Mouse (Mus musculus) neural tube, embryonic 14.5 days (tissue): ENCODE data around the gene Gramd4. TPM values are rescaled to one million over a fixed set of nuclear protein-coding genes. Genes with fewer than 3 reads are reported as not detected.
"Not testable (repeated sequence)": the region's sequence is repeated elsewhere in the genome, so short reads cannot be mapped to it uniquely, and the experiment has no call there.

Experiments used
- ATAC-seq: fragments of 200-750 bp; cut with Nextera tagmentation; 2 replicates; pipeline ENCODE4 v1.8.0; 2017; ENCODE audit warnings: low read depth, mild to moderate bottlenecking, moderate TSS enrichment, moderate library complexity
- H3K27ac ChIP-seq: fragments of 300-500 bp; sonication (generic); 2 replicates; pipeline ENCODE4 v1.5.1; 2014; ENCODE audit warnings: low read depth, mild to moderate bottlenecking, control low read depth, low read length, moderate library complexity, mixed read lengths
- H3K27me3 ChIP-seq: fragments of 300-500 bp; sonication (generic); 2 replicates; pipeline ENCODE4 v1.6.1; 2014; ENCODE audit warnings: low read length; ENCODE audit not compliant: control insufficient read depth, insufficient read depth
- H3K36me3 ChIP-seq: fragments of 300-500 bp; sonication (generic); 2 replicates; pipeline ENCODE4 v1.6.1; 2014; ENCODE audit warnings: low read length, mixed read lengths; ENCODE audit not compliant: control insufficient read depth, insufficient read depth
- H3K4me1 ChIP-seq: fragments of 300-500 bp; sonication (generic); 2 replicates; pipeline ENCODE4 v1.6.1; 2014; ENCODE audit warnings: low read length; ENCODE audit not compliant: control insufficient read depth, insufficient read depth
- H3K4me2 ChIP-seq: fragments of 300-500 bp; sonication (generic); 2 replicates; pipeline ENCODE4 v1.6.1; 2014; ENCODE audit warnings: mild to moderate bottlenecking, low read depth, low read length, control low read depth
- H3K4me3 ChIP-seq: fragments of 300-500 bp; sonication (generic); 2 replicates; pipeline ENCODE4 v1.5.1; 2014; ENCODE audit warnings: low read depth, low read length, control low read depth, mixed read lengths
- H3K9ac ChIP-seq: fragments of 300-500 bp; sonication (generic); replicated peaks from 2 replicates; pipeline ENCODE4 v1.6.1; 2014; ENCODE audit warnings: low read depth, mild to moderate bottlenecking, control low read depth, low read length, mixed read lengths
- H3K9me3 ChIP-seq: fragments of 300-500 bp; sonication (generic); 2 replicates; pipeline ENCODE4 v1.6.1; 2016; ENCODE audit warnings: low read length; ENCODE audit not compliant: control insufficient read depth
- WGBS: fragments of 180-500 bp; shearing (Covaris S2); extraction: QIAGEN DNeasy Blood & Tissue Kit; methylation state at CpG from one replicate; pipeline ENCODE4 v1.1.7; 2014; 5-methylcytosine and 5-hydroxymethylcytosine counted together
- polyA plus RNA-seq: library from polyadenylated mRNA; unstranded; fragments of >200 nt; fragmentation: Nextera tagmentation; extraction: Ambion mirVana; gene quantifications from 2 replicates; pipeline ENCODE4 v1.2.1, GENCODE M21; 2014

The Gramd4 gene
- polyA plus RNA-seq, 1 experiment from 2014 or later: 17.1 TPM

- Histone ChIP-seq H3K9me3 (no peaks in the 10 kb centered on the region), H3K4me3 (no peak overlapping the region), H3K27me3 (no peaks in the 10 kb centered on the region), H3K9ac (no peak overlapping the region), H3K4me1 (no peaks in the 10 kb centered on the region), H3K36me3 (peaks cover 20% of the 10 kb centered on the region), H3K27ac (no peak overlapping the region), H3K4me2 (no peak overlapping the region)
- no peak for ATAC-seq
- WGBS: 94% methylated on average over 8 of the region's 8 CpGs
Measured at GRCm38 (mm10) chr15:86146922-86147321, 89.4 kb downstream of the Gramd4 start.

GRCm38 (mm10) chr15:86150593-86150992 is 93.1 kb downstream of the Gramd4 start:
- no peak for ATAC-seq
- H3K27me3 ChIP-seq: no peaks in the 10 kb centered on the region
- no peak overlapping the region for H3K27ac ChIP-seq
- H3K4me1 ChIP-seq: no peaks in the 10 kb centered on the region
- no peak overlapping the region for H3K9ac ChIP-seq
- H3K4me2 ChIP-seq: no peak overlapping the region
- H3K36me3 ChIP-seq: peaks cover 35% of the 10 kb centered on the region; the same call in 1 of the 2 replicates
- no peak overlapping the region for H3K4me3 ChIP-seq
- H3K9me3 ChIP-seq: no peaks in the 10 kb centered on the region
- WGBS: 88% methylated on average over 4 of the region's 4 CpGs

GRCm38 (mm10) chr15:86153481-86153960 is 96.0 kb downstream of the Gramd4 start:
- Histone ChIP-seq H3K4me2 (no peak overlapping the region), H3K4me1 (no peaks in the 10 kb centered on the region), H3K27ac (no peak overlapping the region), H3K4me3 (no peak overlapping the region), H3K27me3 (no peaks in the 10 kb centered on the region), H3K9ac (no peak overlapping the region), H3K36me3 (peaks cover 38% of the 10 kb centered on the region), H3K9me3 (no peaks in the 10 kb centered on the region)
- no peak for ATAC-seq
- 85% methylated on average over 12 of the region's 12 CpGs for WGBS

- H3K27ac ChIP-seq: no peak overlapping the region
- no peaks in the 10 kb centered on the region for H3K9me3 ChIP-seq
- H3K4me2 ChIP-seq: no peak overlapping the region
- 79% methylated on average over 5 of the region's 5 CpGs for WGBS
- no peak overlapping the region for H3K4me3 ChIP-seq
- peaks cover 25% of the 10 kb centered on the region for H3K36me3 ChIP-seq
- ATAC-seq: no peak
- H3K4me1 ChIP-seq: no peaks in the 10 kb centered on the region
- H3K27me3 ChIP-seq: no peaks in the 10 kb centered on the region
- H3K9ac ChIP-seq: no peak overlapping the region
Measured at GRCm38 (mm10) chr15:86156492-86156891, 99.0 kb downstream of the Gramd4 start.

- H3K9me3 ChIP-seq: no peaks in the 10 kb centered on the region
- no peak overlapping the region for H3K9ac ChIP-seq
- no peak for ATAC-seq
- no peak overlapping the region for H3K27ac ChIP-seq
- no peak overlapping the region for H3K4me2 ChIP-seq
- WGBS: 72% methylated on average over 16 of the region's 16 CpGs
- H3K4me1 ChIP-seq: no peaks in the 10 kb centered on the region
- H3K4me3 ChIP-seq: no peak overlapping the region
- no peaks in the 10 kb centered on the region for H3K27me3 ChIP-seq
- peaks cover 21% of the 10 kb centered on the region for H3K36me3 ChIP-seq
Measured at GRCm38 (mm10) chr15:86159093-86159492, 101.6 kb downstream of the Gramd4 start.

- no peak for ATAC-seq
- no peak overlapping the region for H3K4me3 ChIP-seq
- H3K36me3 ChIP-seq: peaks cover 15% of the 10 kb centered on the region
- no peak overlapping the region for H3K27ac ChIP-seq
- no peaks in the 10 kb centered on the region for H3K27me3 ChIP-seq
- no peaks in the 10 kb centered on the region for H3K4me1 ChIP-seq
- H3K9me3 ChIP-seq: no peaks in the 10 kb centered on the region
- WGBS: 97% methylated on average over 5 of the region's 5 CpGs
- no peak overlapping the region for H3K9ac ChIP-seq
- H3K4me2 ChIP-seq: no peak overlapping the region
Measured at GRCm38 (mm10) chr15:86159719-86160118, 102.2 kb downstream of the Gramd4 start.

GRCm38 (mm10) chr15:86160906-86161305 is 103.4 kb downstream of the Gramd4 start:
- 90% methylated on average over 10 of the region's 10 CpGs for WGBS
- Histone ChIP-seq H3K36me3 (peaks cover 8% of the 10 kb centered on the region), H3K4me2 (no peak overlapping the region), H3K27me3 (no peaks in the 10 kb centered on the region), H3K9me3 (no peaks in the 10 kb centered on the region), H3K27ac (no peak overlapping the region), H3K4me3 (no peak overlapping the region), H3K4me1 (no peaks in the 10 kb centered on the region), H3K9ac (no peak overlapping the region)
- no peak for ATAC-seq

GRCm38 (mm10) chr15:86161800-86162199 is 104.3 kb downstream of the Gramd4 start:
- not testable (repeated sequence) for H3K27ac ChIP-seq, ATAC-seq, H3K9me3 ChIP-seq, H3K4me2 ChIP-seq, H3K4me3 ChIP-seq, H3K27me3 ChIP-seq, H3K36me3 ChIP-seq, H3K9ac ChIP-seq, H3K4me1 ChIP-seq
- 99% methylated on average over 3 of the region's 3 CpGs for WGBS

- no peak overlapping the region for H3K4me3 ChIP-seq
- WGBS: 75% methylated on average over 21 of the region's 21 CpGs
- H3K36me3 ChIP-seq: no peaks in the 10 kb centered on the region; the same call in 1 of the 2 replicates
- H3K27me3 ChIP-seq: no peaks in the 10 kb centered on the region
- no peak overlapping the region for H3K9ac ChIP-seq
- H3K4me1 ChIP-seq: 0 out of 2 replicates have a peak, but pooled peaks cover 2% of the 10 kb centered on the region
- no peak overlapping the region for H3K27ac ChIP-seq
- ATAC-seq: no peak
- H3K4me2 ChIP-seq: no peak overlapping the region
- no peaks in the 10 kb centered on the region for H3K9me3 ChIP-seq
Measured at GRCm38 (mm10) chr15:86164718-86165345, 107.3 kb downstream of the Gramd4 start.
